Mouse (Mus musculus): ENCODE data around the gene Pom121. TPM values are rescaled to one million over a fixed set of nuclear protein-coding genes. Genes with fewer than 3 reads are reported as not detected.

Gene Pom121
- total RNA-seq, 2 experiments from 2014 or later = 45.8 to 46.2 TPM

Small RNA genes within 50 kb of the gene (microRNA-seq; reads per million reads assigned to microRNA genes)
- 0.34 to 1.8 reads per million in 2 experiments for gene Mir7033

Other genes starting within 250 kb of the Pom121 start
- gene Tbl2, start 244.9 kb downstream of the Pom121 start, total RNA-seq (2021) = 10 to 100 TPM; 28.1 to 28.2 TPM
- 10 to 100 TPM; 41.5 to 44.9 TPM for gene Bcl7b, start 226.3 kb downstream of the Pom121 start, total RNA-seq (2021)
- gene Baz1b, start 207.3 kb downstream of the Pom121 start, total RNA-seq (2021) = 10 to 100 TPM; 51.9 to 55.1 TPM
- gene Fzd9, start 143.3 kb downstream of the Pom121 start, total RNA-seq (2021) = 1 to 10 TPM; 6.2 to 6.8 TPM
- under 1 TPM in 1 of 2 experiments, not detected in 1; 0.70 TPM for gene Fkbp6, start 44.5 kb downstream of the Pom121 start, total RNA-seq (2021)
- not detected for gene Trim50, start 41.3 kb downstream of the Pom121 start, total RNA-seq (2021)
- 10 to 100 TPM; 13.9 to 19.5 TPM for gene Nsun5, start 24.6 kb downstream of the Pom121 start, total RNA-seq (2021)
- 10 to 100 TPM; 66.9 to 72.0 TPM for gene Hip1, start 150.6 kb upstream of the Pom121 start, total RNA-seq (2021)
- gene Ccl26, start 169.0 kb upstream of the Pom121 start, total RNA-seq (2021) = not detected
- not detected for gene Ccl24, start 178.5 kb upstream of the Pom121 start, total RNA-seq (2021)
- gene Rhbdd2, start 238.1 kb upstream of the Pom121 start, total RNA-seq (2021) = 10 to 100 TPM; 84.9 to 87.5 TPM